Mouse (Mus musculus) kidney, embryonic 15.5 days (tissue): ENCODE measurements around the gene Rab26. TPM values are rescaled to one million over a fixed set of nuclear protein-coding genes. Genes with fewer than 3 reads are reported as not detected.

Experiments
- ATAC-seq: fragments of 200-750 bp; cut with Nextera tagmentation; replicated peaks from 2 replicates; pipeline ENCODE4 v1.8.0; 2017; ENCODE audit warnings: moderate TSS enrichment; ENCODE audit not compliant: low FRiP score
- H3K27ac ChIP-seq: fragments of 300-500 bp; sonication (generic); 2 replicates; pipeline ENCODE4 v1.5.1; 2015; ENCODE audit warnings: mild to moderate bottlenecking, inconsistent platforms
- H3K27me3 ChIP-seq: fragments of 300-500 bp; sonication (generic); 2 replicates; pipeline ENCODE4 v1.6.1; 2015; ENCODE audit warnings: inconsistent platforms
- H3K36me3 ChIP-seq: fragments of 300-500 bp; sonication (generic); 2 replicates; pipeline ENCODE4 v1.6.1; 2015; ENCODE audit warnings: inconsistent platforms
- H3K4me1 ChIP-seq: fragments of 300-500 bp; sonication (generic); 2 replicates; pipeline ENCODE4 v1.6.1; 2015; ENCODE audit warnings: inconsistent platforms
- H3K4me2 ChIP-seq: fragments of 300-500 bp; sonication (generic); 2 replicates; pipeline ENCODE4 v1.6.1; 2015; ENCODE audit warnings: moderate library complexity, mild to moderate bottlenecking, inconsistent platforms
- H3K4me3 ChIP-seq: fragments of 300-500 bp; sonication (generic); replicated peaks from 2 replicates; pipeline ENCODE4 v1.5.1; 2015; ENCODE audit warnings: mild to moderate bottlenecking, inconsistent platforms
- H3K9ac ChIP-seq: fragments of 300-500 bp; sonication (generic); 2 replicates; pipeline ENCODE4 v1.6.1; 2015; ENCODE audit warnings: mild to moderate bottlenecking, inconsistent platforms
- H3K9me3 ChIP-seq: fragments of 300-500 bp; sonication (generic); replicated peaks from 2 replicates; pipeline ENCODE4 v1.6.1; 2016; ENCODE audit warnings: inconsistent platforms
- WGBS: fragments of 180-500 bp; shearing (Covaris S2); methylation state at CpG from one replicate; pipeline ENCODE4 v1.1.7; 2015; ENCODE audit warnings: mixed read lengths; 5-methylcytosine and 5-hydroxymethylcytosine counted together
- polyA plus RNA-seq: library from polyadenylated mRNA; unstranded; fragments of >200 nt; fragmentation: Nextera tagmentation; extraction: Ambion mirVana; gene quantifications from 2 replicates; pipeline ENCODE4 v1.2.1, GENCODE M21; 2015

Gene Rab26
- polyA plus RNA-seq, 1 experiment from 2014 or later: 2.8 TPM

- no peak overlapping the region for H3K27ac ChIP-seq
- WGBS: 92% methylated on average over 10 of the region's 10 CpGs
- no peaks in the 10 kb centered on the region for H3K9me3 ChIP-seq
- no peak overlapping the region for H3K9ac ChIP-seq
- H3K36me3 ChIP-seq: peaks cover 15% of the 10 kb centered on the region
- no peak for ATAC-seq
- H3K4me1 ChIP-seq: peaks cover 12% of the 10 kb centered on the region
- no peak overlapping the region for H3K4me2 ChIP-seq
- H3K4me3 ChIP-seq: no peak overlapping the region
- no peaks in the 10 kb centered on the region for H3K27me3 ChIP-seq
Observed at GRCm38 (mm10) chr17:24504085-24504484, 29.9 kb downstream of the Rab26 start.

- Histone ChIP-seq H3K4me3 (no peak overlapping the region), H3K27me3 (no peaks in the 10 kb centered on the region), H3K27ac (no peak overlapping the region), H3K4me1 (peaks cover 9% of the 10 kb centered on the region), H3K36me3 (no peaks in the 10 kb centered on the region), H3K4me2 (no peak overlapping the region), H3K9ac (no peak overlapping the region), H3K9me3 (no peaks in the 10 kb centered on the region)
- no peak for ATAC-seq
- 41% methylated on average over 11 of the region's 11 CpGs for WGBS
Observed at GRCm38 (mm10) chr17:24502208-24502607, 31.8 kb downstream of the Rab26 start.

DNA sequence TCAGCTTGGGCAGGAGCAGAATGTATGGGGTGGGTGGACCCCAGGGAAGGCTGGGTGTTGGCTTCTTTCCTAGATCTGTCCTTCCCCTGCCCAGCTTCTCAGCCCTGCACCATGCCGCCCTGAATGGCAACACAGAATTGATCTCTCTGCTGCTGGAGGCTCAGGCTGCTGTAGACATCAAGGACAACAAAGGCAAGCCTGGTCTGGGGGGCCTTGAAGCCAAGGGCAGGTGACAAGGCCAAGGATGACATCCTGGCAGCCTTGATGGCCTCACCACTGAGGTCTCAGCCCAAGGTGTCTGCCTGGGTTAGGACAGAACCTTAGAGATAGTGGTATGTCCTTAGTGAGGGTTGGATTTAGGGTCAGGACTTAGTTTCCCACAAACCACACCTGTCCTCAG lies 38.0 kb downstream of the Rab26 start:
- no peak overlapping the region for H3K9ac ChIP-seq
- no peaks in the 10 kb centered on the region for H3K4me1 ChIP-seq
- no peaks in the 10 kb centered on the region for H3K27me3 ChIP-seq
- no peaks in the 10 kb centered on the region for H3K9me3 ChIP-seq
- 88% methylated on average over 1 of the region's 1 CpGs for WGBS
- H3K4me2 ChIP-seq: no peak overlapping the region
- no peak overlapping the region for H3K4me3 ChIP-seq
- H3K27ac ChIP-seq: no peak overlapping the region
- ATAC-seq: no peak
- no peaks in the 10 kb centered on the region for H3K36me3 ChIP-seq

GRCm38 (mm10) chr17:24495443-24495842 lies 38.6 kb downstream of the Rab26 start:
- Histone ChIP-seq H3K27ac (no peak overlapping the region), H3K4me3 (no peak overlapping the region), H3K4me2 (no peak overlapping the region), H3K27me3 (no peaks in the 10 kb centered on the region; the same call in 1 of the 2 replicates), H3K9me3 (no peaks in the 10 kb centered on the region), H3K36me3 (no peaks in the 10 kb centered on the region), H3K9ac (no peak overlapping the region), H3K4me1 (0 out of 2 replicates have a peak, but pooled peaks cover 2% of the 10 kb centered on the region)
- WGBS: 89% methylated on average over 3 of the region's 3 CpGs
- ATAC-seq: no peak

DNA sequence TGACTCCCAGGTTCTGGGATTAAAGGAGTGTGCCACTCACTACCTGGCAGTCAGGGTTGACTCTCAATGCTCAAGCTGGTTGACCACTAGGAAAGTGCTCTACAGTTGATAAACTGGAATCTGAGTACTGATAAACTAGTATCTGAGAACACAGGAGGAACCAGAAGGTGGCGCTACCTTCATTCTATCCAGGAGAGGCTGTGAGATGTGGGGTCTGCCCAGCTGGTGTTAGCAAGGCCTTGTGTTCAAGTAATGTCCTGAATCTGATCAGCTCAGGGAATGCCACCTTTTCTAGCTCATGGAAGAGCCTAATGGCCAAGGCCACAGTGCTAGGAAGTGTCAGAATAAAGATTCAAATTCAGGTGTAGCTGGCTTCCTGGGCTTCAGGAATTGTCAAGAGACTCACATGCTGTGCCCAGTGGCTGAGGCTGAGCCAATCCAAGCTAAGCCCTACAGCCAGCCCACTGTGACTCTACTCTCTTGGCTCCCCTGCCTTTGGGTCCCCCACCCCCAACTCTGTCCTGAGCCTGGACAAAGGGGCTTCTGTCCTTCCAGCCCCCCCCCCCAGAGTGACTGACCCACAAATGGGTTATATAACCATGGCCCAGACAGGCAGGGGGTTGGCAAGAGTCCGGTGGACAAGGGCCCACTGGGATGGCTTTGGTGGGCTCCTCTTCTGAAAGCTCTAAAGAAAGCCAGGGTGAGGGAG lies 39.2 kb downstream of the Rab26 start:
- no peak for ATAC-seq
- Histone ChIP-seq H3K9ac (no peak overlapping the region), H3K4me2 (no peak overlapping the region), H3K27ac (no peak overlapping the region), H3K4me3 (no peak overlapping the region), H3K27me3 (peaks cover 6% of the 10 kb centered on the region), H3K9me3 (no peaks in the 10 kb centered on the region), H3K36me3 (no peaks in the 10 kb centered on the region), H3K4me1 (peaks cover 4% of the 10 kb centered on the region; the same call in 1 of the 2 replicates)
- 49% methylated on average over 2 of the region's 2 CpGs for WGBS

GRCm38 (mm10) chr17:24490399-24490798 lies 43.6 kb downstream of the Rab26 start:
- no peaks in the 10 kb centered on the region for H3K36me3 ChIP-seq
- no peak overlapping the region for H3K4me3 ChIP-seq
- no peak overlapping the region for H3K4me2 ChIP-seq
- no peak overlapping the region for H3K9ac ChIP-seq
- H3K4me1 ChIP-seq: peaks cover 27% of the 10 kb centered on the region
- no peaks in the 10 kb centered on the region for H3K9me3 ChIP-seq
- ATAC-seq: no peak
- no peak overlapping the region for H3K27ac ChIP-seq
- WGBS: 71% methylated on average over 4 of the region's 4 CpGs
- H3K27me3 ChIP-seq: peaks cover 45% of the 10 kb centered on the region

DNA sequence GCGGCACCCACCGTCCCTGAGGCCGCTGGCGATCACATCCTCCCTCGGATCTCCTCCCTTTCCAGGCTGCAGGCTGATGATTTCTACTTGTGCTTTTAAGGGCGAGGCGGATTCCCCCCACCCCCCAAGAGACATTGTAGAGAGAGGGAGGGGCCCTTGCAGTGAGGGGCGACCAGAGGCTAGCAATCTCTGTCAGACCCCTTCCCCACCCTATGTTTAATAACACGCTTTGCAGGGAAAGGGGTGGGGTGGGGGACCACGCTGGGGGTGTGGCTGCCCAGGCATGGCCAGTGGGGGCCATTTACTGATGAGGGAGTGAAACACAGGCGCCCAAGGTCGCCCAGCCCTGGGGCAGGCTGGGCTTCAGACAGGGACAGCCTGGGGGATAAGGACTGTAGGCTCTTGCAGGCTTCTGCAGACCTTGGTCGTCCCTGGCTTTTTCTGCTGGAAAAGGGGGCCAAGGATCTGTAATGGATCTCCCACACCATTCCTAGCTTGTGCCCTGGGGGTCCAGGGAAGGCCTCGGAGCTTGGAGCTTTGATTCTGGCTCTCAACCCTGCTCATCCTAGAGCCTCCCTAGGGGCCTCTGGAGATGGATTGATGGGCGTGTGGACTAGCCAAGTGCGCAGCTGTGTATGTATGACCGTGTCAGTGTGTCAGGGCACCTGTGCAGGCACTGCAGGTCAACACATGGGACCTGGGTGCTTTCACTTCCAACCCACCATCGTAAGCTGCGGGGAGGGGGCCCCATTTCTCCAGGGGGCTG lies 44.6 kb downstream of the Rab26 start:
- peak overlapping the region; percentile 100 for H3K4me2 ChIP-seq
- H3K4me1 ChIP-seq: peaks cover 29% of the 10 kb centered on the region
- H3K9me3 ChIP-seq: no peaks in the 10 kb centered on the region
- no peak for ATAC-seq
- 17% methylated on average over 19 of the region's 19 CpGs for WGBS
- peaks cover 51% of the 10 kb centered on the region for H3K27me3 ChIP-seq
- no peaks in the 10 kb centered on the region for H3K36me3 ChIP-seq
- H3K4me3 ChIP-seq: peak overlapping the region; percentile 78
- H3K9ac ChIP-seq: peak overlapping the region; percentile 84
- H3K27ac ChIP-seq: no peak overlapping the region

- H3K4me1 ChIP-seq: peaks cover 29% of the 10 kb centered on the region
- WGBS: under 1% methylated on average over 66 of the region's 81 CpGs
- ATAC-seq: peak; percentile 62
- peak overlapping the region; percentile 84 for H3K9ac ChIP-seq
- no peak overlapping the region for H3K27ac ChIP-seq
- H3K36me3 ChIP-seq: no peaks in the 10 kb centered on the region
- H3K9me3 ChIP-seq: no peaks in the 10 kb centered on the region
- H3K4me2 ChIP-seq: peak overlapping the region; percentile 100
- peaks cover 51% of the 10 kb centered on the region for H3K27me3 ChIP-seq
- H3K4me3 ChIP-seq: peak overlapping the region; percentile 78
Observed at GRCm38 (mm10) chr17:24488662-24489264, 45.2 kb downstream of the Rab26 start.

DNA sequence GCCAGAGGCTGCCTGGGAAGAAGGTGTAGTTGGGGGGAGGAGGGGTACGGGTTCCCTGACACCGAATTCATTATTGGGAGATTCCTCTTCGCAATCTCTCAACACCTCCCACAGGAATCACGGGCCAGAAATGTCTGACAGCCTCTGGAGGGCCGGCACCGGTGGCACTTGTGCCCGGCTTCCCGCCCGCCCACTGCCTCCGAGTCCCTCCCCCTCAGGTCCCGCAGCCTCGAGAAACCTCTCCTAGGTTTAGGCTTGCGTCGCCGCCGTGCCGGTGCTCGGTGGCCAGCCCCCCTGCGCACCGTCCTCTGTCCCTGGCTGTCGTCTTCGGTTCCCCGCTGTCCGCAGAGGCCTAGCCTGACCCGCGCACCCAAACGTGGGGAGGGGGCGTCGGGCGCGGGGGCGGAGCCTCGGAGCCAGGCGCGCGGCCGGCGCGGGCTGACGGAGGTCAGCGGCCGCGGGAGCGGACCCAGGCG lies 45.8 kb downstream of the Rab26 start, which contains the start of gene Caskin1:
Caskin1 (plus strand) TSS at position 416 of the 476 bp plus-strand sequence.
- H3K27me3 ChIP-seq: peaks cover 51% of the 10 kb centered on the region
- peaks cover 29% of the 10 kb centered on the region for H3K4me1 ChIP-seq
- peak within 1 kb of the TSS; percentile 84 for H3K9ac ChIP-seq
- WGBS: 1% methylated on average over 28 of the region's 45 CpGs
- H3K4me2 ChIP-seq: peak within 1 kb of the TSS; percentile 100
- no peaks in the 10 kb centered on the region for H3K9me3 ChIP-seq
- no peaks in the 10 kb centered on the region for H3K36me3 ChIP-seq
- peak; percentile 64 for ATAC-seq
- no peak within 1 kb of the TSS for H3K27ac ChIP-seq
- peak within 1 kb of the TSS; percentile 78 for H3K4me3 ChIP-seq

DNA sequence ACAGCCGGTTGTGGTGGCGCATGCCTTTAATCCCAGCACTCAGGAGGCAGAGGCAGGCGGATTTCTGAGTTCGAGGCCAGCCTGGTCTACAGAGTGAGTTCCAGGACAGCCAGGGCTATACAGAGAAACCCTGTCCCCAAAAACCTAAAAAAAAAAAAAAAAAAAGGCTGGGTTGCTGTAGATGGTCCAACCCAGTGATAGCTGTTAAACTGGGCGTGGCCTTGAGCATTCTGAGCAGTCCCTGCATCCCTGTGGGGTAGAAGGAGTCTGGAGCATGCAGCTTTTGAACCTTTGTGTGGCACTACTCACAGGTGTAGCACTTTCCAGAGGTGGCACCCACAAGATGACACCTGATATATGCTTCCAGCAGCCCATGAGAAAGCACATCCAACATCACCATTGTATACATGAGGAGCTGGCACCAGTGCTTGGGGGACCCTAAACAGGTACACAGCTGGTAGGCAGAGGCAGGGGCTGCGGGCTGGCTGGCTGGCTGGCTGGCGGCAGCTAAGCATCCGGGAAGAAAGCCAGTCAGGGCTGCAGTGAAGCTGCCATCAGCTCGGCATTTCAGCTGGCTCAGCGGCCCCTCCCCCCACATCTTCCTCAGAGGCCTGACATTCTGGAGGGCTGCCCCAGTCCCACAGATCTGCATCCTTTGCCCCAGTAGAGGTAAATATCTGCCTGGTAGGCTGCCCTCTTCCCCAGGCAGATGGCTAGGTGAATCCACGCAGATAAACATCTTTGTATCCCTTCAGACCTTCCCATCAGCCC lies 48.7 kb downstream of the Rab26 start:
- no peak overlapping the region for H3K27ac ChIP-seq
- 45% methylated on average over 11 of the region's 11 CpGs for WGBS
- no peak overlapping the region for H3K9ac ChIP-seq
- H3K36me3 ChIP-seq: no peaks in the 10 kb centered on the region
- no peak overlapping the region for H3K4me3 ChIP-seq
- H3K9me3 ChIP-seq: no peaks in the 10 kb centered on the region
- ATAC-seq: no peak
- no peak overlapping the region for H3K4me2 ChIP-seq
- H3K4me1 ChIP-seq: peaks cover 27% of the 10 kb centered on the region
- peaks cover 50% of the 10 kb centered on the region for H3K27me3 ChIP-seq

DNA sequence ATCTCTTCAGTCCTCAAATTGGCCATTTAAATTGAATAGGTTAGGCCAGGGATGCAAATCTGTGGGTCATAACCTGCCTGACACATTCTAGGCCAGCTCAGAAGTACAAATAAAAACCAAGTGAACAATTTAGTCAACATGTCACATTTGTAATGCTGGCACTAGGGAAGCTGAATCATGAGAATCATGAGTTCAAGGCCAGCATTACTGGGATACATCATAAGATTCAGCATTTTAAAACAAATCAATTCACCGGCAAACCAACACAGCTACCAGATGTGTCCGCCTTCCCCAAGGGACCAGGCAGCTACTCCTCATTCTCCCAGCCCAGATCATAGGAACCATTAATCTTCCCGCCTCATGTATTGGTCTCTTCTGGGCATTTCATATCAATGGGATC lies 50.5 kb downstream of the Rab26 start:
- H3K9me3 ChIP-seq: no peaks in the 10 kb centered on the region
- no peak overlapping the region for H3K9ac ChIP-seq
- no peak overlapping the region for H3K4me2 ChIP-seq
- H3K4me1 ChIP-seq: peaks cover 20% of the 10 kb centered on the region
- H3K36me3 ChIP-seq: no peaks in the 10 kb centered on the region
- no peak overlapping the region for H3K27ac ChIP-seq
- H3K4me3 ChIP-seq: no peak overlapping the region
- 95% methylated on average over 3 of the region's 3 CpGs for WGBS
- peaks cover 34% of the 10 kb centered on the region for H3K27me3 ChIP-seq
- ATAC-seq: no peak
